Mouse (Mus musculus): ENCODE data around the gene Pde9a. TPM values are rescaled to one million over a fixed set of nuclear protein-coding genes. Genes with fewer than 3 reads are reported as not detected.

The Pde9a gene
- total and polyA plus RNA-seq, 2 experiments from 2014 or later = 43.6 to 43.9 TPM

DNA sequence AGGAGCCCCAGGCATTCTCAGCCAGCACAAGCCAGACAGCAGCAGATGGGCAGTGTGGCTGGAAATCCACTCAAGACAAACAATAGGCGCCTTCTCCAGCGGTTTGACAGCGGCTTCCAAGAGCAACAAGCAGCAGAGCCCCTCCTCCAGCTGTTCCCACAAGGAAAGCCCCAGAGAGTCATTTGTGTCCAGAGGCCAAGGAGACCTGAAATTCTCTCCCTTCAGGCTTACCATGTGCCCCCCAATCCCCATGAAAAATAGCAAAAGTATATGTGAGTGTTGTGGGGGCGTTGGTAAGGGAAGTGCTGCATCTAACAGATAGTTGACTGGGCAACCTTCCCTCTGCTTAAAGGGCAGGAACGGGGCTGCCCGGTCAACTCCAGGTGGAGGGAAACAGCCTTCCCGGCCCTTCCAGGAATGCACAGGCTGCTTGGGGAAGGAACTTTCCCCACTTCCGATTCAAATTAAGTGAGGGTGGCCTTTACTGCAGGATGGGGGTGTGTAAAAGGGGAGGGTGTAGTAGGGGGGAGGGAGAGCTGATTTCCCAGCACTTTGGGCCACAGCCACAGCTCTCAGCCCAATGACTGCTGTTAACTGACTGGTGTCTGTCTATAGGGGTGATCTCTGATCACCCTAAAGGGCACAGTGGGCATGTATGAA is 912 bp upstream of the Pde9a start:
- Histone ChIP-seq H3K36me3 (ENCODE audit: insufficient read depth) (no peaks in the 10 kb centered on the region), H3K4me3 (ENCODE audit: low read depth, low read length) (no peak overlapping the region), H3K4me1 (ENCODE audit: insufficient read depth) (peaks cover 27% of the 10 kb centered on the region), H3K27me3 (ENCODE audit: insufficient read depth, low read length) (no peaks in the 10 kb centered on the region), H3K9ac (0 out of 2 replicates have a peak overlapping the region, but pooled peaks have one; percentile 81), H3K27ac (ENCODE audit: low read depth, low read length) (peak overlapping the region; percentile 72), H3K9me3 (ENCODE audit: low read length) (no peaks in the 10 kb centered on the region), H3K4me2 (ENCODE audit: low read depth) (peak overlapping the region; percentile 66)
- WGBS = 22% methylated on average over 8 of the region's 8 CpGs
- ATAC-seq (peak; percentile 4; the same call in 1 of the 2 replicates), DNase-seq (peak; percentile 23)
- no peak for TF ChIP-seq CTCF (IDR thresholded peaks at IDR 0.05; ENCODE audit: low read depth)

DNA sequence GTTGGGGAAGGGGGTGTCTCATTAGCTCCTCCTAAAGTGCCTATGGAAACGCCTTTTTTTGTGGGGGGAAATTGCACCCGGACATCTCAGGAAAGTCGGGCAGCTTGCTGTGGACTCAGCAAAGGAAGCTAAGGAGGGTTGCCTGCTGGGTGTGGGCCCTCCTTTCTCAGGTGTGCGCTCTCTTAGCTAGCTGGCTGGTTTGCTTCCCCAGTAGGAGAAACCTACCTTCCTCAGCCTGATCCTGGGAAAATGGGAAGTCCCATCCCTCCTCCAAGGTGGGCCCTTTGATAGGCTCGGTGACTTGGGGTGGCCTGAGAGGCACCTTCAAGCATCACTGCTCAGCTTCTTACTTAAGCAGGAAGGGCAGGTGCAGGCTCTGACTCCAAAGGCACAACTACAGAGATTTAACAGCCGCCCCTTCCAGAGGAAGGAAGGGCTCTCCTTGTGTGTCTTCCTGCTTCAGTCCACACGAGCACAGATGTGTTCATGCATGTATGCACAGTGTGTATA is 811 bp downstream of the Pde9a start:
- Histone ChIP-seq H3K27me3 (ENCODE audit: insufficient read depth, low read length) (no peaks in the 10 kb centered on the region), H3K4me3 (ENCODE audit: low read depth, low read length) (peak overlapping the region; percentile 87), H3K4me1 (ENCODE audit: insufficient read depth) (peaks cover 27% of the 10 kb centered on the region), H3K27ac (ENCODE audit: low read depth, low read length) (peak overlapping the region; percentile 80), H3K9ac (peak overlapping the region; percentile 81), H3K4me2 (ENCODE audit: low read depth) (peak overlapping the region; percentile 66), H3K36me3 (ENCODE audit: insufficient read depth) (no peaks in the 10 kb centered on the region), H3K9me3 (ENCODE audit: low read length) (no peaks in the 10 kb centered on the region)
- ATAC-seq = no peak
- WGBS = 6% methylated on average over 6 of the region's 7 CpGs
- DNase-seq = peak; percentile 43
- no peak for TF ChIP-seq CTCF (IDR thresholded peaks at IDR 0.05; ENCODE audit: low read depth)

DNA sequence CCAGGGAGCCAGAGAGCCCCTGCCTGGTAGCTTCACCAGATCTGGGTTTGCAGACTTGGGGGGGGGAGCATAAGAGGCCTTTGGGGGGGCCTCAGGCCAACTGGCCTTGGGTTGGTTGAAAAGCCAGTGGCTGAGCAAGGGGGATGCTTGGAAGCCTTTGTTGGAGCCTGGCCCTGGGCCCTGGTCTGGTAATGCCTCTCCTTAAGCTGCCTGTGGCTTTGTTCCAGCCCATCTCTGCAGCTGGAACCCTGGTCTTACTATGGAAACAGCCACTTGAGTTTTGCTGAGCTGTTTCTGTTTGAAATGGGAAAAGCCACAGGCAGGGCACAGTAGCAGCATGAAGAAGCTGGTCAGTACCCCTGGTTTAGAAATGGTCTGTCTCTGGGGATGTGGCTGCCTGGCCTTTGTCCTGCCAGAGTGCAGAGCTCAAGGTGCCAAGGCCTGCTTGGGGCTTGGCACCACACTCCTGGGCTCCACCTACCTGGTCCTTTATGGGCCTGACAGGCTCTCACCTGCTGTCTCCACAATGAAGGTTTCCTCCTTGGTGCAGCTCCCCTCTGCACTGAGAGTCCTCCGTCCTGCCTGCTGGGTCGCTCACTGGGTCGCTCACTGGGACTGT is 3.5 kb downstream of the Pde9a start:
- H3K36me3 ChIP-seq (ENCODE audit: insufficient read depth) = no peaks in the 10 kb centered on the region
- DNase-seq (peak; percentile 55), ATAC-seq (no peak)
- H3K4me3 ChIP-seq (ENCODE audit: low read depth, low read length) = no peak overlapping the region
- 81% methylated on average over 3 of the region's 3 CpGs for WGBS
- peak overlapping the region; percentile 66; the same call in 1 of the 2 replicates for H3K4me2 ChIP-seq (ENCODE audit: low read depth)
- TF ChIP-seq CTCF (IDR thresholded peaks at IDR 0.05; ENCODE audit: low read depth) = no peak
- no peak overlapping the region; the same call in 1 of the 2 replicates for H3K9ac ChIP-seq
- peaks cover 27% of the 10 kb centered on the region for H3K4me1 ChIP-seq (ENCODE audit: insufficient read depth)
- no peaks in the 10 kb centered on the region for H3K9me3 ChIP-seq (ENCODE audit: low read length)
- H3K27me3 ChIP-seq (ENCODE audit: insufficient read depth, low read length) = no peaks in the 10 kb centered on the region
- H3K27ac ChIP-seq (ENCODE audit: low read depth, low read length) = peak overlapping the region; percentile 50; the same call in 1 of the 2 replicates

GRCm38 (mm10) chr17:31391462-31391861 is 5.5 kb downstream of the Pde9a start:
- TF ChIP-seq CTCF (IDR thresholded peaks at IDR 0.05; ENCODE audit: low read depth) = no peak
- Histone ChIP-seq H3K27ac (ENCODE audit: low read depth, low read length) (no peak overlapping the region), H3K36me3 (ENCODE audit: insufficient read depth) (peaks cover 1% of the 10 kb centered on the region; the same call in 1 of the 2 replicates), H3K9me3 (ENCODE audit: low read length) (no peaks in the 10 kb centered on the region), H3K4me2 (ENCODE audit: low read depth) (no peak overlapping the region), H3K27me3 (ENCODE audit: insufficient read depth, low read length) (no peaks in the 10 kb centered on the region), H3K4me3 (ENCODE audit: low read depth, low read length) (no peak overlapping the region), H3K9ac (no peak overlapping the region), H3K4me1 (ENCODE audit: insufficient read depth) (peaks cover 24% of the 10 kb centered on the region)
- ATAC-seq (no peak), DNase-seq (no peak)
- WGBS = 82% methylated on average over 3 of the region's 3 CpGs

GRCm38 (mm10) chr17:31392041-31392440 is 6.0 kb downstream of the Pde9a start:
- ATAC-seq (no peak), DNase-seq (no peak)
- Histone ChIP-seq H3K9ac (no peak overlapping the region), H3K4me1 (ENCODE audit: insufficient read depth) (peaks cover 24% of the 10 kb centered on the region), H3K27me3 (ENCODE audit: insufficient read depth, low read length) (no peaks in the 10 kb centered on the region), H3K27ac (ENCODE audit: low read depth, low read length) (no peak overlapping the region), H3K4me2 (ENCODE audit: low read depth) (no peak overlapping the region), H3K4me3 (ENCODE audit: low read depth, low read length) (no peak overlapping the region), H3K36me3 (ENCODE audit: insufficient read depth) (peaks cover 4% of the 10 kb centered on the region; the same call in 1 of the 2 replicates), H3K9me3 (ENCODE audit: low read length) (no peaks in the 10 kb centered on the region)
- no peak for TF ChIP-seq CTCF (IDR thresholded peaks at IDR 0.05; ENCODE audit: low read depth)
- 85% methylated on average over 5 of the region's 5 CpGs for WGBS

GRCm38 (mm10) chr17:31393811-31394210 is 7.8 kb downstream of the Pde9a start:
- no peak overlapping the region for H3K4me3 ChIP-seq (ENCODE audit: low read depth, low read length)
- no peak overlapping the region for H3K27ac ChIP-seq (ENCODE audit: low read depth, low read length)
- no peak overlapping the region for H3K9ac ChIP-seq
- H3K4me2 ChIP-seq (ENCODE audit: low read depth) = no peak overlapping the region
- no peaks in the 10 kb centered on the region for H3K9me3 ChIP-seq (ENCODE audit: low read length)
- DNase-seq = no peak
- H3K36me3 ChIP-seq (ENCODE audit: insufficient read depth) = peaks cover 4% of the 10 kb centered on the region; the same call in 1 of the 2 replicates
- WGBS = 39% methylated on average over 2 of the region's 2 CpGs
- no peaks in the 10 kb centered on the region for H3K27me3 ChIP-seq (ENCODE audit: insufficient read depth, low read length)
- no peak for ATAC-seq
- TF ChIP-seq CTCF (IDR thresholded peaks at IDR 0.05; ENCODE audit: low read depth) = no peak
- H3K4me1 ChIP-seq (ENCODE audit: insufficient read depth) = peaks cover 11% of the 10 kb centered on the region

DNA sequence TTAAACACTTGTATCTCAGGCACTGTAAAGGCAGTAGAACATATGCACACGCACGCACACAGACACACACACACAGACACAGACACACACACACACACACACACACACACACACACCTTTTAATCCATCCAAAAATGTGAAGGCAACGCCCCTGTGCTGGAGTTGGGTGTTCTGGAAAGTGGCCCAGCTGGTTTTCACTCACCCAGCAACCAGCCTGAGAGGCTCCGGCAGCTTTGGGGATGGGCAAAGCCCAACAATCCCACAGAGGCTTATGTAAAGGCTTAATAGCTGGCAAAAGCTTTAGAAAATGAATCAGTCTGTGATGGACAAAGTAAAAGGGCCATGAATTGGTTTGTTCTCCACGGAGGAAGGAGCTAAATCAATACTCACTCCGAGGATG is 14.3 kb downstream of the Pde9a start:
- TF ChIP-seq CTCF (IDR thresholded peaks at IDR 0.05; ENCODE audit: low read depth) = no peak
- Histone ChIP-seq H3K36me3 (ENCODE audit: insufficient read depth) (peaks cover 8% of the 10 kb centered on the region), H3K27ac (ENCODE audit: low read depth, low read length) (no peak overlapping the region), H3K9ac (no peak overlapping the region), H3K9me3 (ENCODE audit: low read length) (no peaks in the 10 kb centered on the region), H3K4me1 (ENCODE audit: insufficient read depth) (peaks cover 13% of the 10 kb centered on the region; the same call in 1 of the 2 replicates), H3K4me3 (ENCODE audit: low read depth, low read length) (no peak overlapping the region), H3K27me3 (ENCODE audit: insufficient read depth, low read length) (no peaks in the 10 kb centered on the region), H3K4me2 (ENCODE audit: low read depth) (no peak overlapping the region)
- ATAC-seq (no peak), DNase-seq (no peak)
- 58% methylated on average over 6 of the region's 6 CpGs for WGBS
